Mouse (Mus musculus) CH12.LX (cell line): ENCODE measurements around the gene Hoxc13. TPM values are rescaled to one million over a fixed set of nuclear protein-coding genes. Genes with fewer than 3 reads are reported as not detected.

Experiments
- DNase-seq: peaks from one replicate; pipeline ENCODE4 v3.0.0-alpha.2; 2013; ENCODE audit errors: extremely low read depth
- H3K27ac ChIP-seq: 2 replicates; pipeline ENCODE4 v1.5.1; 2012; ENCODE audit warnings: low read depth, mild to moderate bottlenecking, control low read depth, moderate library complexity; ENCODE audit not compliant: insufficient read depth
- H3K27me3 ChIP-seq: replicated peaks from 2 replicates; pipeline ENCODE3; 2012; ENCODE audit warnings: inconsistent platforms
- H3K36me3 ChIP-seq, 2 experiments: replicated peaks in 1 of 2; 2 replicates each; pipeline versions ENCODE3 to v1.6.1; 2012; ENCODE audit warnings: inconsistent platforms in 1 of 2, low read length in 1 of 2, mild to moderate bottlenecking in 1 of 2, mixed read lengths in 1 of 2, moderate library complexity in 1 of 2; ENCODE audit not compliant: control insufficient read depth in 1 of 2, insufficient read depth in 1 of 2
- H3K4me1 ChIP-seq, 2 experiments: 2 replicates each; pipeline ENCODE4 v1.6.1; 2012; ENCODE audit warnings: inconsistent platforms in 1 of 2, moderate library complexity in 1 of 2; ENCODE audit not compliant: insufficient read depth in 2 of 2, control insufficient read depth in 1 of 2
- H3K4me2 ChIP-seq: 2 replicates; pipeline ENCODE4 v1.6.1; 2012; ENCODE audit warnings: low read depth, mild to moderate bottlenecking, control low read depth; ENCODE audit not compliant: poor library complexity, insufficient read depth, severe bottlenecking
- H3K4me3 ChIP-seq, 3 experiments: fragments of 150-350 bp in 1 of 3; sonication (generic) in 1 of 3; replicated peaks in 1 of 3; 2 replicates each; pipeline versions ENCODE3 to v1.5.1; 2011 to 2012; ENCODE audit warnings: low read depth in 2 of 3, low read length in 2 of 3, mild to moderate bottlenecking in 2 of 3, moderate library complexity in 2 of 3, control low read depth in 1 of 3, improper control_type of control experiment in 1 of 3, inconsistent platforms in 1 of 3, mixed read lengths in 1 of 3; ENCODE audit not compliant: poor library complexity in 1 of 3
- H3K79me2 ChIP-seq: replicated peaks from 2 replicates; pipeline ENCODE4 v1.6.1; 2012; ENCODE audit warnings: mild to moderate bottlenecking, moderate library complexity; ENCODE audit not compliant: control insufficient read depth, poor library complexity, insufficient read depth, severe bottlenecking; ENCODE audit errors: extremely low read depth
- H3K9ac ChIP-seq: 2 replicates; pipeline ENCODE4 v1.6.1; 2012; ENCODE audit warnings: low read depth, mild to moderate bottlenecking, control low read depth, moderate library complexity; ENCODE audit not compliant: insufficient read depth
- H3K9me3 ChIP-seq: replicated peaks from 2 replicates; pipeline ENCODE3; 2012; ENCODE audit warnings: low read length, inconsistent platforms, mixed read lengths
- BHLHE40 ChIP-seq: IDR thresholded peaks from 2 replicates; pipeline ENCODE4 v1.6.1; 2011; ENCODE audit warnings: mild to moderate bottlenecking, low read depth, low read length, improper control_type of control experiment
- CHD1 ChIP-seq: IDR thresholded peaks from 2 replicates; pipeline ENCODE4 v1.6.1; 2012; ENCODE audit warnings: low read depth, low read length, improper control_type of control experiment, inconsistent platforms
- CTCF ChIP-seq, 2 experiments: IDR thresholded peaks in 1 of 2; conservative IDR thresholded peaks in 1 of 2; 2 replicates each; pipeline ENCODE4 v1.5.1; 2011 to 2012; ENCODE audit warnings: low read depth in 2 of 2, low read length in 2 of 2, improper control_type of control experiment in 1 of 2, inconsistent platforms in 1 of 2, mild to moderate bottlenecking in 1 of 2, moderate library complexity in 1 of 2
- ELF1 ChIP-seq: IDR thresholded peaks from 2 replicates; pipeline ENCODE4 v1.6.1; 2014; ENCODE audit warnings: low read depth, mild to moderate bottlenecking, inconsistent platforms, low read length, improper control_type of control experiment
- EP300 ChIP-seq: IDR thresholded peaks from 2 replicates; pipeline ENCODE4 v1.6.1; 2011; ENCODE audit warnings: low read length, improper control_type of control experiment
- ETS1 ChIP-seq: conservative IDR thresholded peaks from 2 replicates; pipeline ENCODE4 v1.6.1; 2012; ENCODE audit warnings: low read depth, mild to moderate bottlenecking, inconsistent platforms, low read length, improper control_type of control experiment, moderate library complexity
- GABPA ChIP-seq: IDR thresholded peaks from 2 replicates; pipeline ENCODE4 v1.6.1; 2012; ENCODE audit warnings: low read depth, low read length, improper control_type of control experiment, inconsistent platforms; ENCODE audit not compliant: insufficient replicate concordance
- IRF4 ChIP-seq: IDR thresholded peaks from 2 replicates; pipeline ENCODE4 v1.6.1; 2014; ENCODE audit warnings: low read depth, mild to moderate bottlenecking, inconsistent platforms, low read length, improper control_type of control experiment
- KAT2A ChIP-seq: IDR thresholded peaks from 2 replicates; pipeline ENCODE4 v1.6.1; 2012; ENCODE audit warnings: low read length, improper control_type of control experiment, inconsistent platforms; ENCODE audit not compliant: insufficient replicate concordance
- MAX ChIP-seq: IDR thresholded peaks from 2 replicates; pipeline ENCODE4 v1.6.1; 2011; ENCODE audit warnings: low read length, improper control_type of control experiment
- MAZ ChIP-seq: IDR thresholded peaks from 2 replicates; pipeline ENCODE4 v1.6.1; 2012; ENCODE audit warnings: low read depth, mild to moderate bottlenecking, inconsistent platforms, low read length, improper control_type of control experiment, moderate library complexity
- MEF2A ChIP-seq: IDR thresholded peaks from 2 replicates; pipeline ENCODE4 v1.6.1; 2014; ENCODE audit warnings: low read depth, mild to moderate bottlenecking, inconsistent platforms, low read length, improper control_type of control experiment, borderline replicate concordance
- NELFE ChIP-seq: IDR thresholded peaks from 2 replicates; pipeline ENCODE4 v1.6.1; 2011; ENCODE audit warnings: low read depth, low read length, improper control_type of control experiment
- NRF1 ChIP-seq: IDR thresholded peaks from 2 replicates; pipeline ENCODE4 v1.6.1; 2014; ENCODE audit warnings: low read depth, mild to moderate bottlenecking, inconsistent platforms, low read length, improper control_type of control experiment, moderate library complexity
- PAX5 ChIP-seq: IDR thresholded peaks from 2 replicates; pipeline ENCODE4 v1.6.1; 2012; ENCODE audit warnings: low read length, inconsistent platforms, mixed read lengths
- POLR2A ChIP-seq: IDR thresholded peaks from 2 replicates; pipeline ENCODE4 v1.6.1; 2011; ENCODE audit warnings: low read depth, mild to moderate bottlenecking, improper control_type of control experiment, low read length
- RCOR1 ChIP-seq: conservative IDR thresholded peaks from 2 replicates; pipeline ENCODE4 v1.6.1; 2012; ENCODE audit warnings: low read depth, mild to moderate bottlenecking, inconsistent platforms, low read length, improper control_type of control experiment
- SIN3A ChIP-seq: IDR thresholded peaks from 2 replicates; pipeline ENCODE4 v1.6.1; 2012; ENCODE audit warnings: low read length, improper control_type of control experiment, inconsistent platforms
- SMC3 ChIP-seq: IDR thresholded peaks from 2 replicates; pipeline ENCODE4 v1.6.1; 2011; ENCODE audit warnings: low read depth, low read length, improper control_type of control experiment
- TCF12 ChIP-seq: IDR thresholded peaks from 2 replicates; pipeline ENCODE4 v1.6.1; 2014; ENCODE audit warnings: low read depth, mild to moderate bottlenecking, inconsistent platforms, low read length, improper control_type of control experiment
- UBTF ChIP-seq: IDR thresholded peaks from 2 replicates; pipeline ENCODE4 v1.6.1; 2012; ENCODE audit warnings: low read depth, mild to moderate bottlenecking, inconsistent platforms, low read length, improper control_type of control experiment, moderate library complexity
- USF1 ChIP-seq: IDR thresholded peaks from 2 replicates; pipeline ENCODE4 v1.6.1; 2014; ENCODE audit warnings: low read depth, mild to moderate bottlenecking, inconsistent platforms, low read length, improper control_type of control experiment
- USF2 ChIP-seq: conservative IDR thresholded peaks from 2 replicates; pipeline ENCODE4 v1.6.1; 2011; ENCODE audit warnings: low read depth, low read length, improper control_type of control experiment
- ZKSCAN1 ChIP-seq: IDR thresholded peaks from 2 replicates; pipeline ENCODE4 v1.6.1; 2012; ENCODE audit warnings: low read depth, inconsistent platforms, low read length, improper control_type of control experiment, borderline replicate concordance
- ZNF384 ChIP-seq: IDR thresholded peaks from 2 replicates; pipeline ENCODE4 v1.6.1; 2012; ENCODE audit warnings: low read depth, low read length, improper control_type of control experiment, inconsistent platforms
- dilution Hi-C: fragments of 300-500 bp; cut with MboI; formaldehyde crosslinking; loops from 2 replicates; pipeline ENCODE4 v1.14.3; 2020; ENCODE audit warnings: low sequenced_read_pairs; ENCODE audit not compliant: extremely low pct_unique_long_range_greater_than_20kb, extremely low pct_ligation_motif_present
- in situ Hi-C: fragments of 300-500 bp; cut with MboI; formaldehyde crosslinking; loops from 3 replicates; pipeline ENCODE4 v1.14.3; 2019; ENCODE audit warnings: low sequenced_read_pairs, low pct_ligation_motif_present, low pct_unique_long_range_greater_than_20kb, mixed read lengths
- polyA plus RNA-seq: library from polyadenylated mRNA; unstranded; fragments of >175 nt; gene quantifications from 2 replicates; pipeline ENCODE4 v1.2.1, GENCODE M21; 2012; ENCODE audit warnings: low read depth; ENCODE audit not compliant: insufficient read length
- total RNA-seq, 2 experiments: library from RNA; depleted of rRNA; stranded (reverse); fragments of 300-350 nt in 1 of 2; fragments of >200 nt in 1 of 2; gene quantifications; 2 replicates each; pipeline ENCODE4 v1.2.3; 2012 to 2014

The Hoxc13 gene
- total and polyA plus RNA-seq, 3 experiments = not detected

GRCm38 (mm10) chr15:102934897-102935296 lies 14.0 kb downstream of the Hoxc13 start:
- H3K9ac ChIP-seq = no peak overlapping the region
- peaks cover 11% of the 10 kb centered on the region for H3K9me3 ChIP-seq
- no peak overlapping the region for H3K27ac ChIP-seq
- no peak overlapping the region for H3K4me3 ChIP-seq
- in situ Hi-C loops = no loop called here
- dilution Hi-C loops = no loop called here
- peaks cover 91% of the 10 kb centered on the region for H3K27me3 ChIP-seq
- TF ChIP-seq USF2 (no peak), SMC3 (no peak), IRF4 (no peak), POLR2A (no peak), CTCF (conservative IDR thresholded peaks at IDR 0.05 in 1 of 2, IDR thresholded peaks at IDR 0.05 in 1 of 2; ENCODE audit: low read depth in 2 of 2, low read length in 2 of 2) (no peak), BHLHE40 (no peak), USF1 (no peak), ZNF384 (no peak), CHD1 (no peak), TCF12 (no peak), GABPA (no peak), NRF1 (no peak), ELF1 (no peak), PAX5 (no peak), ETS1 (no peak), MAZ (no peak), RCOR1 (no peak), NELFE (no peak), MEF2A (no peak)
- no peaks in the 10 kb centered on the region for H3K36me3 ChIP-seq
- DNase-seq = no peak
- H3K79me2 ChIP-seq = no peaks in the 10 kb centered on the region
- no peaks in the 10 kb centered on the region for H3K4me1 ChIP-seq
- H3K4me2 ChIP-seq = no peak overlapping the region

GRCm38 (mm10) chr15:102936279-102936972 lies 15.5 kb downstream of the Hoxc13 start, which contains the start of gene Hoxc12:
Gene Hoxc12 (plus strand): TSS chr15:102936757.
- H3K36me3 ChIP-seq = no peaks in the 10 kb centered on the region
- no peak within 1 kb of the TSS for H3K27ac ChIP-seq
- dilution Hi-C loops = no loop called here
- H3K79me2 ChIP-seq = no peaks in the 10 kb centered on the region
- in situ Hi-C loops = no loop called here
- H3K9me3 ChIP-seq = peaks cover 11% of the 10 kb centered on the region
- TF ChIP-seq EP300 (no peak), UBTF (no peak), KAT2A (no peak), SIN3A (no peak), GABPA (no peak), MEF2A (no peak), ZKSCAN1 (no peak), MAX (no peak), SMC3 (no peak), PAX5 (no peak), NRF1 (no peak), TCF12 (no peak)
- H3K4me3 ChIP-seq = no peak within 1 kb of the TSS
- no peak within 1 kb of the TSS for H3K4me2 ChIP-seq
- H3K27me3 ChIP-seq = peaks cover 91% of the 10 kb centered on the region
- DNase-seq = no peak
- no peak within 1 kb of the TSS for H3K9ac ChIP-seq
- H3K4me1 ChIP-seq = no peaks in the 10 kb centered on the region
